8 mouse cellular contexts compared by ENCODE assay signal in the genomic region with DNA sequence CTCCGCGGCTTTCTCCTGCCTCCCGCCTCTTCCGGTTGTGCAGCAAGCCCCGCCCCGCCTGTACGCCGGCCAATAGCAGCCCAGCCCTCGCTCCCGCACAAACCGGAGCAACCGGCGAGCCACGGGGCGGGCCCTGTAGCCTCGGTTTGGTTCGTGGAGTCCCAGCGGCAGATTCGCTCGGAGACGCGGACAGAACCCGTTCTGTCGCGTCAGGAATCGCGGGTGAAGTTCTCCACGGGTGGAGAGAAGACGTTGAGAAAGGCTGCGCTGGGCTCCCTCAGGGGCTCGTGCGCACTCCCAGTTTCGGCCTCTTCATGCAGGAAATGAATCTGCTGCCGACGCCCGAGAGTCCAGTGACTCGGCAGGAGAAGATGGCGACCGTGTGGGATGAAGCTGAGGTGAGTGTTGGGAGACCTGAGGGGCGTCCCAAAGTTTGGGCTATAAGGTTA. TPM values are rescaled to one million over a fixed set of nuclear protein-coding genes. Genes with fewer than 3 reads are reported as not detected.
DNase-seq lines count a peak whose midpoint lies in the region; ATAC-seq lines count a peak whose summit lies in the region.

A gene (plus strand): TSS at position 76 of the 449 bp plus-strand sequence.

- peak within 1 kb of the TSS; percentile 78 for H3K4me3 ChIP-seq in hindbrain, embryonic 11.5 days (ENCODE audit: low read depth, low read length)

- H3K27ac ChIP-seq in hindbrain, embryonic 11.5 days (ENCODE audit: low read depth, low read length): peak within 1 kb of the TSS; percentile 82

- H3K27me3 ChIP-seq in hindbrain, embryonic 11.5 days (ENCODE audit: control insufficient read depth, insufficient read depth, low read length): no peaks in the 10 kb centered on the region

- peak; percentile 99 for ATAC-seq in hindbrain, embryonic 11.5 days (ENCODE audit: low FRiP score)

- peaks cover 9% of the 10 kb centered on the region; the same call in 1 of the 2 replicates for H3K36me3 ChIP-seq in hindbrain, embryonic 11.5 days (ENCODE audit: control insufficient read depth, insufficient read depth, low read length)

- H3K9me3 ChIP-seq in hindbrain, embryonic 11.5 days (ENCODE audit: control insufficient read depth, low read length): no peaks in the 10 kb centered on the region

- peaks cover 4% of the 10 kb centered on the region for H3K4me1 ChIP-seq in hindbrain, embryonic 11.5 days (replicated peaks; ENCODE audit: control insufficient read depth, insufficient read depth, low read length)

- peak within 1 kb of the TSS; percentile 90 for H3K9ac ChIP-seq in hindbrain, embryonic 11.5 days (ENCODE audit: low read depth, low read length)

- peak within 1 kb of the TSS; percentile 90 for H3K4me2 ChIP-seq in hindbrain, embryonic 11.5 days (replicated peaks; ENCODE audit: low read depth, low read length)

- DNase-seq in MN1 (ENCODE audit: low spot score): peak; percentile 94
- DNase-seq in cerebellum, adult 9-10 months: peak; percentile 96
- DNase-seq in frontal cortex, adult 2 months (ENCODE audit: extremely low spot score in 1 of 2, low spot score in 1 of 2): peak; percentile 90 to 96
- DNase-seq in hindbrain, embryonic 11.5 days (ENCODE audit: low spot score): peak; percentile 95
- DNase-seq in layer of hippocampus, postnatal 10 days (ENCODE audit: low spot score in 2 of 2): peak; percentile 96 to 98
- peak; percentile 99 for DNase-seq in lung, postnatal 10 days
- peak; percentile 97 for DNase-seq in ovary, postnatal 36 days (ENCODE audit: low spot score)
- peak; percentile 97 for DNase-seq in thymus, postnatal 25 days

- WGBS in hindbrain, embryonic 11.5 days: under 1% methylated on average over 40 of the region's 40 CpGs

RNA-seq across cellular contexts. Expression of the gene that starts here (rescaled TPM):
- polyA plus RNA-seq in frontal cortex, adult 2 months (2012; rRNA removed): 183 and 195 TPM in 2 replicates
- 376 and 394 TPM in 2 replicates for polyA plus RNA-seq in hindbrain, embryonic 11.5 days (2014; fragmentation: Nextera tagmentation; extraction: Ambion mirVana)
- 100 to 1,000 TPM; 190 to 221 TPM for total RNA-seq in layer of hippocampus, postnatal 10 days (2021)

Comparison
In these comparisons a context has a peak if more than half of its experiments do, and no peak if none do; other contexts are left out.
1. Peak in every context shown above with its lines: DNase-seq, ATAC-seq, H3K4me3 ChIP-seq and H3K27ac ChIP-seq.